Comparison of ENCODE assay signal across 9 mouse cellular contexts in the genomic region with DNA sequence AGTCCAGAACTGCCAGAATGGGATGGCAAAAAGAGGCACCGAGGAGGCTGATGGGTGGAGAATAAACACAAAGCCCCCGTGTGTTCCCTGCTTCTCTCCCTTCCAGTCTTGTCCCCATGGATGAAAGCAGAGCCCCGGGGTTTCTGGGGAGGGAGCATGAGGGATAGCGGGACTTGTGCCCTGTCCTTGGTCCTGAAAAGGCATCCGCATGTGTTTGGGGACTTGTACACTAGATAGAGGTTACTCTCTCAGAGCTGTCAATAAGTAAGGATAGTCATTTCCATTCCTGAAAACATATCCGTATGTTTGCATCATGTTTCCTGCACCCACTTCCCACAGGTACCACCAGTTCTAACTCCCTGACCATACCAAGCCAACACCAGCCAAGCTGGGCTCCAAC. TPM values are rescaled to one million over a fixed set of nuclear protein-coding genes. Genes with fewer than 3 reads are reported as not detected.
DNase-seq lines count a peak whose midpoint lies in the region; ATAC-seq lines count a peak whose summit lies in the region.
"Had no signal": no experiment of that assay in that cellular context is flagged by ENCODE, and none has a peak within 500 bp of the region (broad histone marks: within the 10 kb centered on the region; RNA-seq: fewer than 3 reads in every experiment).

No protein-coding gene starts in this region.

- DNase-seq in adrenal gland, postnatal 10 days, result peak; percentile 66
- DNase-seq in adrenal gland, postnatal 4 days (ENCODE audit: low spot score in 2 of 2), result no peak
- peak; percentile 28 for DNase-seq in urinary bladder, postnatal 14 days (ENCODE audit: low spot score)
- no peak for DNase-seq in urinary bladder, adult 18-20 months (ENCODE audit: low spot score in 2 of 2)
- DNase-seq in hindlimb bud, embryonic 11.5 days (ENCODE audit: extremely low spot score, low read depth, low spot score), result peak; percentile 44
- DNase-seq in layer of hippocampus, adult 9-10 months (ENCODE audit: low spot score), result no peak

- H3K27ac ChIP-seq in neural tube, embryonic 15.5 days (replicated peaks), result peak overlapping the region; percentile 92; the same call in 1 of the 2 replicates
- H3K27ac ChIP-seq in heart, embryonic 12.5 days (ENCODE audit: poor library complexity, severe bottlenecking), result no peak overlapping the region

- peak overlapping the region; percentile 78 for H3K9ac ChIP-seq in neural tube, embryonic 15.5 days (replicated peaks)
- H3K9ac ChIP-seq in heart, embryonic 12.5 days, result no peak overlapping the region

- H3K9me3 ChIP-seq in neural tube, embryonic 15.5 days (replicated peaks), result no peaks in the 10 kb centered on the region
- no peaks in the 10 kb centered on the region for H3K9me3 ChIP-seq in heart, embryonic 12.5 days (replicated peaks)

- peak overlapping the region; percentile 68 for H3K4me3 ChIP-seq in neural tube, embryonic 15.5 days (replicated peaks)
- H3K4me3 ChIP-seq in heart, embryonic 12.5 days, result no peak overlapping the region

- peaks cover 22% of the 10 kb centered on the region for H3K27me3 ChIP-seq in neural tube, embryonic 15.5 days (replicated peaks)
- peaks cover 87% of the 10 kb centered on the region for H3K27me3 ChIP-seq in heart, embryonic 12.5 days (replicated peaks)

- H3K4me2 ChIP-seq in neural tube, embryonic 15.5 days, result peak overlapping the region; percentile 70
- no peak overlapping the region for H3K4me2 ChIP-seq in heart, embryonic 12.5 days

- H3K4me1 ChIP-seq in neural tube, embryonic 15.5 days, result peaks cover 42% of the 10 kb centered on the region
- H3K4me1 ChIP-seq in heart, embryonic 12.5 days (replicated peaks), result peaks cover 15% of the 10 kb centered on the region

- 9% methylated on average over 6 of the region's 6 CpGs for WGBS in neural tube, embryonic 15.5 days
- WGBS in heart, embryonic 12.5 days, result 4% methylated on average over 6 of the region's 6 CpGs

- no peak for ATAC-seq in neural tube, embryonic 15.5 days (ENCODE audit: low FRiP score)
- no peak for ATAC-seq in heart, embryonic 12.5 days (ENCODE audit: insufficient number of reproducible peaks, low FRiP score)

- H3K36me3 ChIP-seq in neural tube, embryonic 15.5 days, result no peaks in the 10 kb centered on the region
- no peaks in the 10 kb centered on the region for H3K36me3 ChIP-seq in heart, embryonic 12.5 days

RNA-seq across cellular contexts. Expression of gene Sarm1, which starts 1.6 kb away (rescaled TPM):
- 1 to 10 TPM; 3.2 to 5.5 TPM for total RNA-seq in adrenal gland, postnatal 10 days (2021)
- total RNA-seq in adrenal gland, postnatal 4 days (2021), result 10 to 100 TPM in 1 of 2 experiments, 1 to 10 TPM in 1; 7.7 to 10.2 TPM
- 38.8 and 49.0 TPM in 2 replicates for polyA plus RNA-seq in neural tube, embryonic 15.5 days (2015; fragmentation: Nextera tagmentation; extraction: Ambion mirVana)
- 0.31 and 0.40 TPM in 2 replicates for polyA plus RNA-seq in heart, embryonic 12.5 days (2016; fragmentation: Nextera tagmentation; extraction: Ambion mirVana)

RNA-seq across cellular contexts. Expression of gene Vtn, which starts 3.0 kb away (rescaled TPM):
- total RNA-seq in adrenal gland, postnatal 10 days (2021), result 100 to 1,000 TPM; 229 to 546 TPM
- 100 to 1,000 TPM in 1 of 2 experiments, 10 to 100 TPM in 1; 10.1 to 212 TPM for total RNA-seq in adrenal gland, postnatal 4 days (2021)
- 151 and 156 TPM in 2 replicates for polyA plus RNA-seq in neural tube, embryonic 15.5 days (2015; fragmentation: Nextera tagmentation; extraction: Ambion mirVana)
- polyA plus RNA-seq in heart, embryonic 12.5 days (2016; fragmentation: Nextera tagmentation; extraction: Ambion mirVana), result 0.45 and 3.6 TPM in 2 replicates

RNA-seq across cellular contexts. Expression of gene Sebox, which starts 7.3 kb away (rescaled TPM):
- not detected for total RNA-seq in adrenal gland, postnatal 10 days (2021)
- total RNA-seq in adrenal gland, postnatal 4 days (2021), result not detected
- polyA plus RNA-seq in neural tube, embryonic 15.5 days (2015; fragmentation: Nextera tagmentation; extraction: Ambion mirVana), result 0.12 TPM in 1 of 2 replicates, not detected in the other
- not detected in 2 replicates for polyA plus RNA-seq in heart, embryonic 12.5 days (2016; fragmentation: Nextera tagmentation; extraction: Ambion mirVana)
- total RNA-seq: gastrocnemius, postnatal 4 days had no signal

RNA-seq across cellular contexts. Expression of gene Tmem199, which starts 16.1 kb away (rescaled TPM):
- total RNA-seq in adrenal gland, postnatal 10 days (2021), result 10 to 100 TPM; 21.3 to 25.1 TPM
- 10 to 100 TPM; 30.1 to 31.1 TPM for total RNA-seq in adrenal gland, postnatal 4 days (2021)
- polyA plus RNA-seq in neural tube, embryonic 15.5 days (2015; fragmentation: Nextera tagmentation; extraction: Ambion mirVana), result 89.3 and 94.4 TPM in 2 replicates
- polyA plus RNA-seq in heart, embryonic 12.5 days (2016; fragmentation: Nextera tagmentation; extraction: Ambion mirVana), result 49.6 and 49.9 TPM in 2 replicates

RNA-seq across cellular contexts. Expression of gene Poldip2, which starts 16.1 kb away (rescaled TPM):
- total RNA-seq in adrenal gland, postnatal 10 days (2021), result 100 to 1,000 TPM; 188 to 199 TPM
- total RNA-seq in adrenal gland, postnatal 4 days (2021), result 100 to 1,000 TPM; 153 to 166 TPM
- 182 and 192 TPM in 2 replicates for polyA plus RNA-seq in neural tube, embryonic 15.5 days (2015; fragmentation: Nextera tagmentation; extraction: Ambion mirVana)
- 146 TPM in 2 replicates for polyA plus RNA-seq in heart, embryonic 12.5 days (2016; fragmentation: Nextera tagmentation; extraction: Ambion mirVana)

Comparison
In these comparisons a context has a peak if more than half of its experiments do, and no peak if none do; other contexts are left out.
1. DNase-seq: peak in adrenal gland, postnatal 10 days (single experiment), urinary bladder, postnatal 14 days (single experiment) and hindlimb bud, embryonic 11.5 days (single experiment); none in adrenal gland, postnatal 4 days (0 of 2), urinary bladder, adult 18-20 months (0 of 2) and layer of hippocampus, adult 9-10 months (single experiment).